Mouse (Mus musculus): ENCODE measurements around the gene Apc2. TPM values are rescaled to one million over a fixed set of nuclear protein-coding genes. Genes with fewer than 3 reads are reported as not detected.

Apc2 gene
- total and polyA plus RNA-seq, 2 experiments = 0.09 to 0.20 TPM

DNA sequence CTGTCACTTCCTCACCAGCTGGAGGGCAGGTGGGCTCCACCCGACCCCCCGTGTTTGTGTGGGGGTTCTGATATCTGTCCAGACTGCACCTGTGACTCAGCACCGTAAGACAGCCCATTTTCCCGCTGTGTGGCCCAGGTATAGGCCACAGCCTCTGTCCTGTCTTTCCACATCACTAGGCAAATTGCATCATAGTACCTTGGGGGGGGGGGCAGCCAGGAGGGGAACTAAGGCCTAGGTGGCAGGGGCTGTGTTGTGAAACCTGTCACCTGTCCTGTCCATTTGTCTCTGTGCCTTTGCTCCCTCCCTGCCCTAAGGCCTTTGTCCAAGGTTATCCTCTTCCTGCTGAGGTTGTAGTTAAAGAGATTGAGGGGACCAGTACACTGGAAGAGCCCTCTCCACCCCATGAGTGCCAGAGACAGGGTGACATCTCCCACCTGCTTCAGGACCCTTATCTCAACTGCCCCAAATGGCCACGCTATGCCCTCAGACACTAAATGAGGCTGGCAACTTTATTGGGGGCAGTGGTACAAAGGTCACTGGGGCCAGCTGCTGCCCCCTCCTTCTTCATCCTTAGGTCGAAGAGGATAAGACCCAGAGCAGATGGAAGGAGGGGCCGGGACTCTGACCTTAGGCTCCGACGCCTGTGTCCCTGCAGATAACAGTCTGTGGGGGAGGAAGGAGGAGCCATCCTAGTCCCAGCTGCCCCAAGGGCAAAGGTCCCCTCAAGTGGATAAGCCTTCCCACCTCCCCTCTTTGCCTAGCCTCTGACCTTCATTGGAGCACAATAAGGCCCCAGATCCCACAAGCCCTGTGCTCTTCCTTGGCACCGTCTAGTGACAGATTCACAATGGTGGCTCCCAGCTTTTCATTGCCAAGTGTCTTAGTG is 36.1 kb downstream of the Apc2 start:
- Histone ChIP-seq H3K27ac (replicated peaks; ENCODE audit: insufficient read depth, low read depth, low read length) (peak overlapping the region; percentile 99), H3K4me1 (ENCODE audit: control insufficient read depth, insufficient read depth, low read length) (peaks cover 13% of the 10 kb centered on the region; the same call in 1 of the 2 replicates), H3K27me3 (ENCODE audit: control insufficient read depth, insufficient read depth, low read length) (no peaks in the 10 kb centered on the region), H3K4me3 (ENCODE audit: insufficient read depth, low read depth, low read length) (peak overlapping the region; percentile 88), H3K36me3 (ENCODE audit: control insufficient read depth, insufficient read depth, low read length) (peaks cover 19% of the 10 kb centered on the region; the same call in 1 of the 2 replicates), H3K79me2 (ENCODE audit: control insufficient read depth, insufficient read depth, low read length) (peaks cover 4% of the 10 kb centered on the region; the same call in 1 of the 2 replicates), H3K9ac (ENCODE audit: low read depth, low read length) (peak overlapping the region; percentile 93)
- peak; percentile 97 for DNase-seq (ENCODE audit: extremely low read depth, low read depth, low spot score)
- peak; percentile 42; the same call in 1 of the 2 replicates for TF ChIP-seq POLR2A (IDR thresholded peaks at IDR 0.05; ENCODE audit: extremely low read depth, insufficient read depth, low read length)
- no peak for TF ChIP-seq CTCF (IDR thresholded peaks at IDR 0.05; ENCODE audit: low read depth, low read length)
- WGBS = 12% methylated on average over 10 of the region's 10 CpGs

DNA sequence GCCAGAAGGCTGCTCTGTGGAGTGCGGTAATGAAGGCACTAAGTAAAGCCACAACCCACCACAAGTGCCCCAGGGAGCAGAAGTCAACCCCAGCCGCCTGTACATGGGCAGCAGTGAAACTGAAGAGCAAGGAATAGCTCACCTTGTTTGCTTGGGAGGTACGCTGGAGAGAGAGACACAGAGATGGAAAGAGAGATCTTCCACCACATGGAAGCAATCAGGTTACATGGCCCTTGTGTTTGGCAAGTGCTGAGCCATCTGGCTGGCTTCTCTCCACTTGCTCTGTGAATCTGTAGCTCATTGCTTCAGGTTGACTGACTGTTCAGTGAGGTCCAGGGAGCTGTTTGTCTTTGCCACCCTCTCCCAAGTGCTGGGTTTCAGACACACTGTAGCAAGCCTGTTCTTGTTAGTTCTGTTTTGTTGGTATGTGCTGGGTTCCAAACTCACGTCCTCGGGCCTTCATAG is 36.8 kb downstream of the Apc2 start:
- DNase-seq (ENCODE audit: extremely low read depth, low read depth, low spot score) = peak; percentile 89
- peak overlapping the region; percentile 75 for H3K9ac ChIP-seq (ENCODE audit: low read depth, low read length)
- peak overlapping the region; percentile 98 for H3K27ac ChIP-seq (replicated peaks; ENCODE audit: insufficient read depth, low read depth, low read length)
- TF ChIP-seq POLR2A (IDR thresholded peaks at IDR 0.05; ENCODE audit: extremely low read depth, insufficient read depth, low read length) (no peak), CTCF (IDR thresholded peaks at IDR 0.05; ENCODE audit: low read depth, low read length) (no peak)
- peaks cover 4% of the 10 kb centered on the region; the same call in 1 of the 2 replicates for H3K79me2 ChIP-seq (ENCODE audit: control insufficient read depth, insufficient read depth, low read length)
- H3K27me3 ChIP-seq (ENCODE audit: control insufficient read depth, insufficient read depth, low read length) = no peaks in the 10 kb centered on the region
- WGBS = 19% methylated on average over 5 of the region's 5 CpGs
- peaks cover 19% of the 10 kb centered on the region; the same call in 1 of the 2 replicates for H3K36me3 ChIP-seq (ENCODE audit: control insufficient read depth, insufficient read depth, low read length)
- H3K4me3 ChIP-seq (ENCODE audit: insufficient read depth, low read depth, low read length) = peak overlapping the region; percentile 30
- H3K4me1 ChIP-seq (ENCODE audit: control insufficient read depth, insufficient read depth, low read length) = peaks cover 13% of the 10 kb centered on the region; the same call in 1 of the 2 replicates

DNA sequence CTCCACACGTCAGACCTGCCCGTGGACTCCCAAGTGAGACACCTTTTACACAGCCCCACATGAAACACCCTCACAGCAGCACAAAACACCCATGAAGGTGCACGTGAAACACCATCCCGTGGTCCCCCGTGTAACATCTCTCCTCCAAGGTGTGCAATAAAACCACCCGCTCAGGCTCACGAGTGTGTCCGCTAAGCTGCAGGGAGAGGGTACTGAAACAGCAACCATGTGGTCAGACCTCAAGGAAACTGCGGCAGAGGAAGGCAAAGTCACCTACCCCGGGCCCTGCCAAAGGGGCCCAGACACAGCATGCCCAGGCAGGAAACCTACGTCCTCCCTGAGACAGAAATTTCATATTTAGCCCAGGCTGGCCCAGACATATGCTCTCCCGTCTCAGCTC is 40.5 kb downstream of the Apc2 start:
- Histone ChIP-seq H3K9ac (ENCODE audit: low read depth, low read length) (no peak overlapping the region), H3K27me3 (ENCODE audit: control insufficient read depth, insufficient read depth, low read length) (no peaks in the 10 kb centered on the region), H3K36me3 (ENCODE audit: control insufficient read depth, insufficient read depth, low read length) (peaks cover 19% of the 10 kb centered on the region; the same call in 1 of the 2 replicates), H3K4me3 (ENCODE audit: insufficient read depth, low read depth, low read length) (no peak overlapping the region), H3K4me1 (ENCODE audit: control insufficient read depth, insufficient read depth, low read length) (peaks cover 8% of the 10 kb centered on the region; the same call in 1 of the 2 replicates), H3K27ac (replicated peaks; ENCODE audit: insufficient read depth, low read depth, low read length) (no peak overlapping the region), H3K79me2 (ENCODE audit: control insufficient read depth, insufficient read depth, low read length) (no peaks in the 10 kb centered on the region)
- no peak for DNase-seq (ENCODE audit: extremely low read depth, low read depth, low spot score)
- TF ChIP-seq POLR2A (IDR thresholded peaks at IDR 0.05; ENCODE audit: extremely low read depth, insufficient read depth, low read length) (no peak), CTCF (IDR thresholded peaks at IDR 0.05; ENCODE audit: low read depth, low read length) (no peak)
- 88% methylated on average over 12 of the region's 12 CpGs for WGBS

DNA sequence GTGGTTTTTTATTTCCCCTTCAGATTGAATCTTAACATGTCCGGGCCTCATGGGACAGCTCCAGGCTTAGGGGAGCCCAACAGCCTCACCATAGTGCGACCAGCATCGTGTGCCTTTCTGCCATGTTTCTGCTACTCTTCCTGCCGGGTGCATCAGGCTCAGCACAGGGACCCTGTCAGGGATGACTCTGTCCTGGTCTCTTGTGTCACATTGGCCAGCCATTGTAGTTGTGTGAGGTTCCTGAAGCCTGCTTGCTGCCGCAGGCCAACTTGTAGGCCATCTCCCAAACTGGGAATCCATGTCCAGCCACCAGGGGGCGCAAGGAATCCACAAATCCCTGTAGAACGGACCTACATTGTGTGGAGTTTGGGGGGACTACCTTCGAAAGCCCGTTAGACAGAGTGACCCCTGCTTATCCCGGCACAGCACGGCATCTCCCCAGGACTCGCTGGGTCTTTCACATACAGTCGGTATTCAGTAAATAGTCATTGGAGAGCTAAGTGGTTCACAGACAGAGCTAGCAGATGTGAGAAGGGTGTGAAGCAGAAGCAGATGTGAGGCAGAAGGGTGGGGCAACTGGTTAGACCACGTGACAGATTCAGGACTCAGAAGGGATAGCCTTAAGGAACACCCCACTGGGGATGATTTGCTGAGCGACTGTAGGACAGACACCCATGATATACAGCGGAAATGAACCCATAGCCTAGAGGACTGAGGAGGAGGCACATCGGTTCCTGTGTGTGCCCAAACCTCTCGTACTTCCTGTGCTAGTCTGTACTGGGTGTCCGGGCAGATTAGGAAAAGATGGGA is 44.4 kb downstream of the Apc2 start:
- Histone ChIP-seq H3K4me3 (ENCODE audit: insufficient read depth, low read depth, low read length) (no peak overlapping the region), H3K4me1 (ENCODE audit: control insufficient read depth, insufficient read depth, low read length) (peaks cover 11% of the 10 kb centered on the region), H3K9ac (ENCODE audit: low read depth, low read length) (no peak overlapping the region)

DNA sequence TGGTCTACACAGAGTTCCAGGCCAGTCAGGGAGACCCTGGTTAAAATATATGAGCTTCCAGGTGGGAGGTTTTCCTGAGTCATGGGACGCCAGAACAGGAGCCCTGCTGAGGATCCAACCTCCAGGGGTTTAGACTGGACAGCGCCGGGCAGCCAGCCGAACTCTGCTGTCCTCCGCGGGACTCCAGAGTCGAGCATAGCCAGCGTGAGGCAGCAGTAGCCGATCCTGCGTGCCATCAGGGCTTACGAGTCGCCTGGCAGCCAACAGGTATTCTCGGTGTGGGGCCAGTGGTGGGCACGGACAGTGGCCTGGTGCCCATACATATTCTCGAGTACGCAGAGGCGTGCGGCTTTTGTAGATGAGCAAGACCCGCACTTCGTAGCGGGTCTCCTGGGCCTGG is 45.2 kb downstream of the Apc2 start:
- 0 out of 2 replicates have a peak overlapping the region, but pooled peaks have one; percentile 23 for H3K9ac ChIP-seq (ENCODE audit: low read depth, low read length)
- H3K36me3 ChIP-seq (ENCODE audit: control insufficient read depth, insufficient read depth, low read length) = peaks cover under 1% of the 10 kb centered on the region; the same call in 1 of the 2 replicates
- no peak for DNase-seq (ENCODE audit: extremely low read depth, low read depth, low spot score)
- peaks cover 11% of the 10 kb centered on the region for H3K4me1 ChIP-seq (ENCODE audit: control insufficient read depth, insufficient read depth, low read length)
- H3K27ac ChIP-seq (replicated peaks; ENCODE audit: insufficient read depth, low read depth, low read length) = no peak overlapping the region
- H3K4me3 ChIP-seq (ENCODE audit: insufficient read depth, low read depth, low read length) = no peak overlapping the region
- WGBS = 43% methylated on average over 21 of the region's 21 CpGs
- no peaks in the 10 kb centered on the region for H3K79me2 ChIP-seq (ENCODE audit: control insufficient read depth, insufficient read depth, low read length)
- TF ChIP-seq CTCF (IDR thresholded peaks at IDR 0.05; ENCODE audit: low read depth, low read length) = no peak
- no peak for TF ChIP-seq POLR2A (IDR thresholded peaks at IDR 0.05; ENCODE audit: extremely low read depth, insufficient read depth, low read length)
- no peaks in the 10 kb centered on the region; the same call in 1 of the 2 replicates for H3K27me3 ChIP-seq (ENCODE audit: control insufficient read depth, insufficient read depth, low read length)

More for the DNA sequence above, 44.4 kb downstream of the Apc2 start:
- Histone ChIP-seq H3K27me3 (ENCODE audit: control insufficient read depth, insufficient read depth, low read length) (no peaks in the 10 kb centered on the region; the same call in 1 of the 2 replicates), H3K79me2 (ENCODE audit: control insufficient read depth, insufficient read depth, low read length) (no peaks in the 10 kb centered on the region), H3K36me3 (ENCODE audit: control insufficient read depth, insufficient read depth, low read length) (peaks cover 6% of the 10 kb centered on the region; the same call in 1 of the 2 replicates), H3K27ac (replicated peaks; ENCODE audit: insufficient read depth, low read depth, low read length) (no peak overlapping the region)
- 24% methylated on average over 19 of the region's 19 CpGs for WGBS
- peak; percentile 67 for DNase-seq (ENCODE audit: extremely low read depth, low read depth, low spot score)
- TF ChIP-seq CTCF (IDR thresholded peaks at IDR 0.05; ENCODE audit: low read depth, low read length) = peak; percentile 91
- TF ChIP-seq POLR2A (IDR thresholded peaks at IDR 0.05; ENCODE audit: extremely low read depth, insufficient read depth, low read length) = no peak
